Mouse (Mus musculus): ENCODE measurements at regions not wholly inside any gene's neighbourhood (a gene's known extent, or its start where the extent isn't known, plus 50 kb on each side); places are given as distances from the start of the nearest gene placed in this dataset.

DNA sequence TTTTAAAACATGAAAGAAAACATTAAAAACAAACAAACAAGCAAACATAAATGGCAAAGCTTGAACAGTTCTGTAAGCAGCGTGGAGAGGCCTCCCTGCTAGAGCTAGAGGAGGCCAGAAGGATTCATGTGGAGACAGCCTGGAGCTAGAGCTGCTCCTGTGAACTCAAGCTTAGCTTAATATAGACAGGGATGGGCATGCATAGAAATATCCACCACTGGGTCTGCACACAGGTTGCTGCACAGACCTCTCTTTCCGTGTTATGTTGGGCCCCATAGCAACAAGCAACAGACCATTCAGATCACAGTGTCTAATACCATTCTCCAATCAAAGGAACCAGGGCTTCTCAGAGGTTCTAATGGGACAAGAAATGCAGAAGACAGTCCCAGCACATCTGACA is 122.9 kb upstream of the Magi3 start:
- no peaks in the 10 kb centered on the region for H3K9me3 ChIP-seq (replicated peaks; ENCODE audit: insufficient read depth, low read length)

DNA sequence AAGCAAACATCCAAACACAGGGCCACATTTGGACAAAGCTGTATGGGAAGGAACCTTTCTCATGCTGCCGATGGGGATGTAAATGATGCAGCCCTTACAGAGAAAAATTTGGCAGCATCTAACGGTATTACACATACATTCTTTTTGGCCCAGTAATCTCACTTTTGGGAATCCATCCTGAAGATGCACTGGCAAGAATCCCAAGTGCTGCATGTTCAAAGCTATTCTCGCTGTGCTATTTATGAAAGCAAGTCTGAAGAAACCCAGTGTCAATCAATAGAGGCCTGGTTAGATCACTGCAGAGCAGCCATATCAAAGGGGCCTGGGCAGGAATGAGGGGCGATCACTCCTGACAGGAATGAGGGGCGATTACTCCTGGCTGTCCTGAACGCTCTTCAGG is 122.0 kb upstream of the Magi3 start:
- Histone ChIP-seq H3K4me3 (ENCODE audit: control insufficient read depth in 1 of 2, insufficient read depth in 1 of 2, low read depth in 2 of 2, low read length in 2 of 2) (no peak overlapping the region), H3K36me3 (ENCODE audit: control insufficient read depth in 1 of 2, insufficient read depth in 2 of 2, low read length in 2 of 2) (no peaks in the 10 kb centered on the region), H3K4me1 (ENCODE audit: control insufficient read depth in 1 of 2, insufficient read depth in 2 of 2, low read length in 2 of 2) (no peaks in the 10 kb centered on the region), H3K27ac (ENCODE audit: control insufficient read depth, low read depth, low read length) (no peak overlapping the region), H3K27me3 (ENCODE audit: control insufficient read depth in 1 of 2, insufficient read depth in 2 of 2, low read length in 2 of 2) (no peaks in the 10 kb centered on the region), H3K79me2 (ENCODE audit: control insufficient read depth, insufficient read depth, low read length, poor library complexity) (no peaks in the 10 kb centered on the region), H3K9ac (ENCODE audit: control insufficient read depth, low read depth, low read length, poor library complexity, severe bottlenecking) (no peak overlapping the region), H3K9me3 (replicated peaks; ENCODE audit: insufficient read depth, low read length) (no peaks in the 10 kb centered on the region)
- TF ChIP-seq ZMIZ1 (IDR thresholded peaks at IDR 0.05; ENCODE audit: low read depth, low read length) (no peak), TBP (IDR thresholded peaks at IDR 0.05; ENCODE audit: low read depth, low read length) (no peak), ELF1 (IDR thresholded peaks at IDR 0.05; ENCODE audit: low read depth, low read length) (no peak), TCF12 (IDR thresholded peaks at IDR 0.05; ENCODE audit: low read depth, low read length) (no peak), ZNF384 (IDR thresholded peaks at IDR 0.05; ENCODE audit: low read depth, low read length) (no peak), E2F4 (IDR thresholded peaks at IDR 0.05; ENCODE audit: borderline replicate concordance, low read depth, low read length) (no peak), POLR2AphosphoS2 (IDR thresholded peaks at IDR 0.05; ENCODE audit: low read length) (no peak), RAD21 (IDR thresholded peaks at IDR 0.05; ENCODE audit: low read depth, low read length) (no peak), ZC3H11A (IDR thresholded peaks at IDR 0.05; ENCODE audit: low read depth, low read length) (no peak), NELFE (IDR thresholded peaks at IDR 0.05; ENCODE audit: low read depth, low read length) (no peak), SIN3A (IDR thresholded peaks at IDR 0.05; ENCODE audit: low read length) (no peak), MAZ (IDR thresholded peaks at IDR 0.05; ENCODE audit: low read depth, low read length) (no peak), POLR2AphosphoS5 (IDR thresholded peaks at IDR 0.05; ENCODE audit: borderline replicate concordance, low read depth, low read length) (no peak), MYB (IDR thresholded peaks at IDR 0.05; ENCODE audit: low read depth, low read length) (no peak), ETS1 (IDR thresholded peaks at IDR 0.05; ENCODE audit: low read depth, low read length) (no peak), UBTF (IDR thresholded peaks at IDR 0.05; ENCODE audit: borderline replicate concordance, insufficient read depth, low read depth, low read length) (no peak), CTCF (IDR thresholded peaks at IDR 0.05 in 2 of 3, conservative IDR thresholded peaks at IDR 0.05 in 1 of 3; ENCODE audit: control insufficient read depth in 1 of 3, insufficient read depth in 1 of 3, low read depth in 2 of 3, low read length in 3 of 3, poor library complexity in 1 of 3, severe bottlenecking in 1 of 3) (no peak)
- DNase-seq (ENCODE audit: low read depth, low spot score): no peak

More for the DNA sequence above, 122.9 kb upstream of the Magi3 start:
- Histone ChIP-seq H3K4me3 (ENCODE audit: control insufficient read depth in 1 of 2, insufficient read depth in 1 of 2, low read depth in 2 of 2, low read length in 2 of 2) (no peak overlapping the region), H3K4me1 (ENCODE audit: control insufficient read depth in 1 of 2, insufficient read depth in 2 of 2, low read length in 2 of 2) (no peaks in the 10 kb centered on the region), H3K27ac (ENCODE audit: control insufficient read depth, low read depth, low read length) (no peak overlapping the region), H3K27me3 (ENCODE audit: control insufficient read depth in 1 of 2, insufficient read depth in 2 of 2, low read length in 2 of 2) (no peaks in the 10 kb centered on the region), H3K79me2 (ENCODE audit: control insufficient read depth, insufficient read depth, low read length, poor library complexity) (no peaks in the 10 kb centered on the region), H3K36me3 (ENCODE audit: control insufficient read depth in 1 of 2, insufficient read depth in 2 of 2, low read length in 2 of 2) (no peaks in the 10 kb centered on the region), H3K9ac (ENCODE audit: control insufficient read depth, low read depth, low read length, poor library complexity, severe bottlenecking) (no peak overlapping the region)
- no peak for DNase-seq (ENCODE audit: low read depth, low spot score)
- TF ChIP-seq ZKSCAN1 (IDR thresholded peaks at IDR 0.05; ENCODE audit: low read depth, low read length): no peak
- TF ChIP-seq HCFC1 (IDR thresholded peaks at IDR 0.05; ENCODE audit: low read depth, low read length): no peak
- TF ChIP-seq RAD21 (IDR thresholded peaks at IDR 0.05; ENCODE audit: low read depth, low read length): no peak
- TF ChIP-seq MYC (IDR thresholded peaks at IDR 0.05; ENCODE audit: low read depth, low read length): no peak
- TF ChIP-seq MAFK (IDR thresholded peaks at IDR 0.05; ENCODE audit: borderline replicate concordance, low read depth, low read length): no peak
- TF ChIP-seq NRF1 (IDR thresholded peaks at IDR 0.05; ENCODE audit: insufficient read depth, low read depth, low read length, poor library complexity, severe bottlenecking): no peak
- TF ChIP-seq POLR2AphosphoS2 (IDR thresholded peaks at IDR 0.05; ENCODE audit: low read length): no peak
- no peak for TF ChIP-seq CHD1 (IDR thresholded peaks at IDR 0.05; ENCODE audit: low read depth, low read length)
- TF ChIP-seq JUND (IDR thresholded peaks at IDR 0.05; ENCODE audit: low read depth, low read length): no peak
- no peak for TF ChIP-seq SIN3A (IDR thresholded peaks at IDR 0.05; ENCODE audit: low read length)
- TF ChIP-seq KAT2A (conservative IDR thresholded peaks at IDR 0.05; ENCODE audit: low read depth, low read length): no peak

All from MEL (cell line).